Mouse (Mus musculus): ENCODE results near the gene Rab17.

- peak; percentile 94 for TF ChIP-seq CTCF (IDR thresholded peaks at IDR 0.05; ENCODE audit: control insufficient read depth, insufficient read depth, insufficient replicate concordance, low read depth, low read length)
- TF ChIP-seq POLR2A (IDR thresholded peaks at IDR 0.05; ENCODE audit: control insufficient read depth, low read depth, low read length), result no peak
These were observed 3.6 kb upstream of the Rab17 start for GRCm38 (mm10) chr1:90972911-90973573.
